Mouse (Mus musculus): ENCODE measurements at regions not wholly inside any gene's neighbourhood (a gene's known extent, or its start where the extent isn't known, plus 50 kb on each side); places are given as distances from the start of the nearest gene placed in this dataset.

- Histone ChIP-seq H3K4me3 (ENCODE audit: insufficient read depth, low read length) (no peak overlapping the region), H3K27ac (ENCODE audit: insufficient read depth, low read depth, low read length) (no peak overlapping the region), H3K4me1 (ENCODE audit: control insufficient read depth, insufficient read depth, low read length) (peaks cover 20% of the 10 kb centered on the region)
- TF ChIP-seq POLR2A (IDR thresholded peaks at IDR 0.05; ENCODE audit: borderline replicate concordance, low read depth, low read length), result no peak
- no peak for TF ChIP-seq CTCF (IDR thresholded peaks at IDR 0.05; ENCODE audit: low read depth, low read length)
Observed at GRCm38 (mm10) chr10:122619406-122620116, 59.0 kb upstream of the Ppm1h start.

Measured in bone marrow macrophage, adult 2 months (primary cell).